Mouse (Mus musculus) C2C12 (cell line): ENCODE data around the gene Pigw. TPM values are rescaled to one million over a fixed set of nuclear protein-coding genes. Genes with fewer than 3 reads are reported as not detected.
A peak's percentile ranks its signal among the peaks of the same experiment; 100 is the strongest.

ENCODE experiments used
- H3K27me3 ChIP-seq: one replicate; pipeline ENCODE4 v1.6.1; 2011; ENCODE audit not compliant: control insufficient read depth, insufficient read depth, insufficient read length
- H3K36me3 ChIP-seq: one replicate; pipeline ENCODE4 v1.6.1; 2011; ENCODE audit not compliant: control insufficient read depth, insufficient read depth
- H3K4me3 ChIP-seq: one replicate; pipeline ENCODE4 v1.5.1; 2011; ENCODE audit warnings: mild to moderate bottlenecking, control low read depth; ENCODE audit not compliant: poor library complexity, insufficient read depth, severe bottlenecking
- H3K79me2 ChIP-seq: one replicate; pipeline ENCODE4 v1.6.1; 2011; ENCODE audit not compliant: control insufficient read depth, insufficient read depth
- H3K79me3 ChIP-seq: one replicate; pipeline ENCODE4 v1.6.1; 2011; ENCODE audit warnings: low read depth, control low read depth
- H3ac ChIP-seq: one replicate; pipeline ENCODE3; 2011; ENCODE audit warnings: low read depth; ENCODE audit not compliant: control insufficient read depth, insufficient read length
- CEBPB ChIP-seq: IDR thresholded peaks from one replicate; pipeline ENCODE4 v1.6.1; 2011; ENCODE audit warnings: low read depth, mild to moderate bottlenecking, control low read depth, moderate library complexity
- CTCF ChIP-seq: IDR thresholded peaks from one replicate; pipeline ENCODE4 v1.5.1; 2011; ENCODE audit not compliant: control insufficient read depth, insufficient read depth, insufficient read length
- FOSL1 ChIP-seq: IDR thresholded peaks from one replicate; pipeline ENCODE4 v1.8.0; 2011; ENCODE audit warnings: mild to moderate bottlenecking, low read length; ENCODE audit not compliant: poor library complexity, insufficient read depth, severe bottlenecking
- MAX ChIP-seq: IDR thresholded peaks from one replicate; pipeline ENCODE4 v1.6.1; 2011; ENCODE audit warnings: mild to moderate bottlenecking, control low read depth
- MYOD1 ChIP-seq: IDR thresholded peaks from one replicate; pipeline ENCODE4 v1.6.1; 2011; ENCODE audit warnings: low read depth; ENCODE audit not compliant: control insufficient read depth, insufficient read length
- MYOG ChIP-seq: IDR thresholded peaks from one replicate; pipeline ENCODE4 v1.6.1; 2011; ENCODE audit not compliant: control insufficient read depth, insufficient read length; ENCODE audit errors: extremely low read depth
- USF1 ChIP-seq: IDR thresholded peaks from one replicate; pipeline ENCODE4 v1.6.1; 2011; ENCODE audit warnings: low read depth, mild to moderate bottlenecking, control low read depth, moderate library complexity
- long read RNA-seq, 2 experiments: library from polyadenylated mRNA; unstranded; transcript quantifications; one replicate each; pipeline ENCODE4 v2.0.0; 2019 to 2020
- polyA plus RNA-seq: library from polyadenylated mRNA; unstranded; fragments of >200 nt; fragmentation: generic; extraction: Trizol; gene quantifications from one replicate; pipeline ENCODE4 v1.2.1, GENCODE M21; 2012; ENCODE audit warnings: missing spikeins

The Pigw gene
- 3.9 TPM for polyA plus RNA-seq
- long read RNA-seq, experiment 1: 0 reads
- long read RNA-seq, experiment 2, partial matches to known transcripts: 0 of 3 reads
- long read RNA-seq, experiment 2, other reads (novel, unspliced or antisense): 0 of 3 reads

DNA sequence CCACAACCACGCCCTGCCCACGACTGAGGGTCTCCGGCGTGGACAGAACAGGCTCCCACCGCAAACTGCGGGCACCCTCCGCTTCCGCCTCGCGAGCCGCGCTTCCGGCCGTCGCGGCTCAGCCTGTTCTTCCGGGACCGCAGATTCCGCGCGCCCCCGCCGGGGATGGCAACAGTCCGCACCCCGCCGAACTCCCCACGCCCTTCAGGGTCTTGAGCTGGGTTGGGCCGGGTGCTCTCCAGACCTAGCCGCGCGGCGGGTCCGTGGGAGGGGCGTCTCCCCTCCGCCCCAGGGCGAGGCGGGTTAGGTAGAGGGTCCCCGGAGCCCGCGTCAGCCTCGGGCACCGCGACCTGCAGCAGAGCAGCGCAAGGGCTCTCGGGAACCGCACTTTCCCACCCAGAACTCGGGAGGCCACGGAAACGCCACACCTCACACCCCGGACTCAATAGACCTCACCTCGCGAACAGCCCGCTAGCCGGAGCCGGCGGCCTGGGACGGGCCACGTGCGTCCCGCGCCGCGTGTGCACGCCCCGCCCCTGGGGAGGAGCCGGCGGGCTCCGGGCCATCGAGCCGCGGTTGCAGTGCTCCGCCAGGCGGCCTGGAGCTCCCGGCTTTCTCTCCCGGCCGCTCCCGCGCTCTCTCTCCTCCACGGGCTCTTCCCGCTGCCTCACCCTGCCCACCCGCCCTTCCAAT is at the start of gene Pigw, which contains the start of gene Myo19:
Gene Pigw (minus strand): TSS at position 514 of the 693 bp plus-strand sequence.
Gene Myo19 (plus strand): TSS at position 377 of the 693 bp plus-strand sequence.
- H3K4me3 ChIP-seq: peak within 1 kb of the TSS; percentile 56
- H3ac ChIP-seq: peak within 1 kb of the TSS; percentile 90
- H3K79me3 ChIP-seq: peaks cover 23% of the 10 kb centered on the region
- H3K27me3 ChIP-seq: no peaks in the 10 kb centered on the region
- peaks cover 51% of the 10 kb centered on the region for H3K36me3 ChIP-seq
- peaks cover 55% of the 10 kb centered on the region for H3K79me2 ChIP-seq
- TF ChIP-seq FOSL1: no peak
- no peak for TF ChIP-seq MYOD1
- TF ChIP-seq CEBPB: no peak
- TF ChIP-seq MYOG: no peak
- TF ChIP-seq CTCF: peak; percentile 17
- TF ChIP-seq USF1: peak; percentile 42
- peak; percentile 99 for TF ChIP-seq MAX

DNA sequence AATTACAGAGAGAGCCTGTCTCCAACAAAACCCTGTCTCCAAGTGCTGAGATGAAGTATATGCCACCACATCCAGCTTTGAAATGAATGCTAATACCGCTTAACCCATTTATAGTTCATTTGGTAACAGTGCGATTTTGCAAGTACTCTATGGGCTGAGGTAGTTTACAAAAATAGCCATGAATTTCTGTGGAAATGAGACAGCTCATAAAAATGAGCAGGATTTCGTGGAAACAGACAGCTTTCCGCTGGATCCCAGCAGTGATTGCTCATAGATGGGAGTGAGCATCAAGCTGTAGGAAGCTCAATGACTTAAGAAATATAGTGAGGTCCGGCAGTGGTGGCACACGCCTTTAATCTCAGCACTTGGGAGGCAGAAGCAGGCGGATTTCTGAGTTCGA is 40.9 kb upstream of the Pigw start:
- no peak overlapping the region for H3ac ChIP-seq
- H3K27me3 ChIP-seq: peaks cover 28% of the 10 kb centered on the region
- peaks cover 3% of the 10 kb centered on the region for H3K79me2 ChIP-seq
- no peaks in the 10 kb centered on the region for H3K36me3 ChIP-seq
- no peak overlapping the region for H3K4me3 ChIP-seq
- TF ChIP-seq CTCF (no peak), MYOD1 (no peak), MYOG (no peak), MAX (no peak), CEBPB (no peak), USF1 (no peak), FOSL1 (no peak)
- H3K79me3 ChIP-seq: no peaks in the 10 kb centered on the region

DNA sequence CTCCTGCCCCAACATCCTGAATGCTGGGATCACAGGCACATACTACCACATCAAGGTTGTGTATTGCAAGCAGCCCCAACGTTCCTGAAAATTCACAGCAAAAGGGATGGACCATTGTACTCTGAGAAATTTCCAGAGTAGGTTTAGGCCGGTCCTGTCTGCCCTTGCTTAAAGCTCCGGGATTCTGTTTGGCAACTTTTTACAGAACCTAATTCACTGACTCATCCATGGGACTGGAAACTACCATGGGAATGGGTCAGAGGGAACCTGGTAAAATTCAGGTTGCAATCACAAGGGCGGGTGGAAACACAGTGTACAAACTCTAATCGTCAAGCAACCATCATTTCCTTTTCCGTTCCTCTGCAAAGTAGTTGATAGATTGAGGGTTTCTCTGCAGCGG is 39.9 kb upstream of the Pigw start:
- no peak overlapping the region for H3K4me3 ChIP-seq
- H3ac ChIP-seq: no peak overlapping the region
- TF ChIP-seq USF1: no peak
- TF ChIP-seq CTCF: no peak
- H3K36me3 ChIP-seq: no peaks in the 10 kb centered on the region
- peaks cover 9% of the 10 kb centered on the region for H3K79me3 ChIP-seq
- peaks cover 28% of the 10 kb centered on the region for H3K27me3 ChIP-seq
- H3K79me2 ChIP-seq: peaks cover 13% of the 10 kb centered on the region

DNA sequence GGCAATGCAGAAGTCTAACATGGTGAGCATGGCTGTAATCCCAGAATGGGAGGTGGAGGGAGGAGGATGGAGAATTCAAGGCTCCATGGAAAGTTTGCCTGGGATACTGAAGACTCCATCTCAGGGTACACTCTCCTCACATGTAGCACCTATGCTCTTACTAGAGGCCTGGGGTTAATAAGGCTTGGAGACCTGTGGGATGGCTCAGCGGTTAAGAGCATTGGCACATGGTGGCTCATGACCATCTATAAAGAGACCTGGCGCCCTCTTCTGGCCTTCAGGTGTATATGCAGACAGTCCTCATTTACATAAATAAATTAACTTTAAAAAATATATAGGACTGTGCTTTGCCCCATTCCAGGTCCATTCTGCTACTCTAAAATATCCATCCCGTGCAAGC is 39.2 kb upstream of the Pigw start:
- H3K4me3 ChIP-seq: no peak overlapping the region
- TF ChIP-seq CEBPB (no peak), FOSL1 (no peak), CTCF (no peak), USF1 (no peak), MYOG (no peak), MAX (no peak), MYOD1 (no peak)
- H3K79me3 ChIP-seq: peaks cover 12% of the 10 kb centered on the region

DNA sequence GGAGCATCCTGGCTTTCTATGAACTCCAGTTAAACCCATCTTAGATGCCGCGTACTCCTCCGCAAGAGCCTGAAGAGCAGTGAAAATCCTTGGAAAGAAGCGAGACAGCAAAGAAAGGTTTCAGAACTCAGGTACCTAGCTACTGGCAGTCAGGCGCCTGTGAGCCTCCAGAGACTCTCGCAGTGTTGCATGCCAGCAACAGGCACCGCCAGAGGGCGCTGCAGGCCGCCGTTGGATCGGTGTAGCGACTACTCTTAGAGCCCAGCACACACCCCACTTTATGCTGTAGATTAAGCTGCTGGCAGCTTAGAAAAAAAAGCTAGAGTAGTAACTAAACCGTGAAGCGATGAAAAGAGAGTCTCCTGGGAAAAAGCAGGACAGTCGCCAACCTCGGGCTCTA is 38.3 kb upstream of the Pigw start:
- Histone ChIP-seq H3K36me3 (peaks cover 1% of the 10 kb centered on the region), H3ac (no peak overlapping the region), H3K79me3 (peaks cover 12% of the 10 kb centered on the region), H3K27me3 (peaks cover 15% of the 10 kb centered on the region), H3K79me2 (peaks cover 23% of the 10 kb centered on the region), H3K4me3 (no peak overlapping the region)
- TF ChIP-seq CEBPB: no peak
- no peak for TF ChIP-seq MYOG
- TF ChIP-seq USF1: no peak
- TF ChIP-seq CTCF: peak; percentile 93

More for the DNA sequence above, 39.2 kb upstream of the Pigw start:
- H3K27me3 ChIP-seq: peaks cover 21% of the 10 kb centered on the region
- H3ac ChIP-seq: no peak overlapping the region
- no peaks in the 10 kb centered on the region for H3K36me3 ChIP-seq
- H3K79me2 ChIP-seq: peaks cover 20% of the 10 kb centered on the region

DNA sequence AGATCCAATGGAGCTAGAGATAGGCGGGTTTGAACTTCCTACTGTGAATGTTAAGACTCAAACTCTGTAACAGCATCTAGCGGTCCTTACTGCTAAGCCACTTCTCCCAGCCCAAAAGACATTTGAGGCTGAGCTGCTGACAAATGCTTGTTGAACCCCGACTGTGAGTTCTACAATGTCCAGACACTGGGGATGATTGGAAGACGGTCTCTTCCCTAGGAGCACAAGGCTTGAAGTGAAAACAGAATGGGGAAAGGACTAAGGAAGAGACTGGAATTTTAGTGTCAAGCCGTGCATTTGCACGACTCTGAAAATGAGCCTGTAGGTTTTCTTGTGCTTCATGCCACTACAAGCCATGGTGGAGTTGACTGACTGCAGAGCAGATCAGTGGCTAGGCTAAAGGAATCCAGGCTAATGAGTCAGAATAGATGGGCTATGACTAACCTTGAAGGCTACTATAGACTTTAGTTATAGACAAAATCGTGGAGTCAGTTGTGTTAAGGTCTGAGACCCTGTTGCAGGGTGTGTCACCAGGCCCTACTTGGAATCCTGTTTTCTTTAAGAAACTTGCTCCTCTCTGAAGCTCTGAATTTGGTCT is 36.7 kb upstream of the Pigw start:
- Histone ChIP-seq H3K27me3 (peaks cover 1% of the 10 kb centered on the region), H3K79me2 (peaks cover 23% of the 10 kb centered on the region), H3ac (no peak overlapping the region), H3K79me3 (peaks cover 12% of the 10 kb centered on the region), H3K4me3 (peak overlapping the region; percentile 77), H3K36me3 (peaks cover 15% of the 10 kb centered on the region)
- TF ChIP-seq MAX (no peak), FOSL1 (no peak), MYOG (no peak), MYOD1 (no peak), USF1 (no peak), CEBPB (no peak), CTCF (no peak)
